Mouse (Mus musculus): Measurements from ENCODE around the gene Fntb. TPM values are rescaled to one million over a fixed set of nuclear protein-coding genes. Genes with fewer than 3 reads are reported as not detected.

Gene Fntb
- polyA plus RNA-seq, 1 experiment = 81.0 TPM

DNA sequence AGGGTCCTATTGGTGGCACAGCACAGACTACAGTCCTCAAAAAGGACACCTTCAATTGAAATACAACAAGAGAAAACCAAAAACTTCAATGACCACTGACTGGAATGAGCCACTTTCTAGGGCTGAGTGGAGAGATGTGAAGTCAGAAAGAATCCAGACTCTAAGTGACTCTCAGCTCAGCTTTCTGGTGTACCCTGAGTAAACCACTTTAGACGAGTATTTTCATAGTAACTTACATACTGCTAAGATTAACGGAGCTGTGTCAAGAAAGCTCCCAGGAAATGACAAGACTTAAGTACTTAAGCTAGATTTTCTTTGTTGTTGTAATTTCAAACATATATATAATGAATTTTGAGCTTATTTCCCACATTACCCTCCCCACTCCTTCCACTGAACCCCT is 182.8 kb downstream of the Fntb start:
- TF ChIP-seq CTCF (IDR thresholded peaks at IDR 0.05; ENCODE audit: low read depth, low read length) (no peak), POLR2A (IDR thresholded peaks at IDR 0.05; ENCODE audit: insufficient read depth, low read length) (no peak), EP300 (IDR thresholded peaks at IDR 0.05; ENCODE audit: insufficient read depth, low read depth, low read length) (no peak)
- H3K9ac ChIP-seq (ENCODE audit: low read depth, poor library complexity, severe bottlenecking) = no peak overlapping the region
- H3K36me3 ChIP-seq (ENCODE audit: control insufficient read depth, insufficient read depth, low read length, poor library complexity, severe bottlenecking) = peaks cover 76% of the 10 kb centered on the region
- H3K4me3 ChIP-seq (ENCODE audit: low read depth, low read length) = no peak overlapping the region
- no peak overlapping the region for H3K27ac ChIP-seq (ENCODE audit: insufficient read depth, low read length)
- no peaks in the 10 kb centered on the region for H3K27me3 ChIP-seq (ENCODE audit: control insufficient read depth, insufficient read depth, low read length, poor library complexity, severe bottlenecking)
- H3K9me3 ChIP-seq (replicated peaks; ENCODE audit: control insufficient read depth, insufficient read depth, low read length, poor library complexity, severe bottlenecking) = no peaks in the 10 kb centered on the region
- H3K4me1 ChIP-seq (ENCODE audit: control insufficient read depth, insufficient read depth, low read length) = no peaks in the 10 kb centered on the region

- Histone ChIP-seq H3K27me3 (ENCODE audit: control insufficient read depth, insufficient read depth, low read length, poor library complexity, severe bottlenecking) (no peaks in the 10 kb centered on the region), H3K9me3 (replicated peaks; ENCODE audit: control insufficient read depth, insufficient read depth, low read length, poor library complexity, severe bottlenecking) (no peaks in the 10 kb centered on the region), H3K9ac (ENCODE audit: low read depth, poor library complexity, severe bottlenecking) (no peak overlapping the region), H3K36me3 (ENCODE audit: control insufficient read depth, insufficient read depth, low read length, poor library complexity, severe bottlenecking) (peaks cover 77% of the 10 kb centered on the region), H3K4me3 (ENCODE audit: low read depth, low read length) (no peak overlapping the region), H3K4me1 (ENCODE audit: control insufficient read depth, insufficient read depth, low read length) (no peaks in the 10 kb centered on the region), H3K27ac (ENCODE audit: insufficient read depth, low read length) (no peak overlapping the region)
- TF ChIP-seq CTCF (IDR thresholded peaks at IDR 0.05; ENCODE audit: low read depth, low read length) (no peak), EP300 (IDR thresholded peaks at IDR 0.05; ENCODE audit: insufficient read depth, low read depth, low read length) (no peak), POLR2A (IDR thresholded peaks at IDR 0.05; ENCODE audit: insufficient read depth, low read length) (no peak)
These were observed 183.4 kb downstream of the Fntb start for GRCm38 (mm10) chr12:76948781-76949180.

DNA sequence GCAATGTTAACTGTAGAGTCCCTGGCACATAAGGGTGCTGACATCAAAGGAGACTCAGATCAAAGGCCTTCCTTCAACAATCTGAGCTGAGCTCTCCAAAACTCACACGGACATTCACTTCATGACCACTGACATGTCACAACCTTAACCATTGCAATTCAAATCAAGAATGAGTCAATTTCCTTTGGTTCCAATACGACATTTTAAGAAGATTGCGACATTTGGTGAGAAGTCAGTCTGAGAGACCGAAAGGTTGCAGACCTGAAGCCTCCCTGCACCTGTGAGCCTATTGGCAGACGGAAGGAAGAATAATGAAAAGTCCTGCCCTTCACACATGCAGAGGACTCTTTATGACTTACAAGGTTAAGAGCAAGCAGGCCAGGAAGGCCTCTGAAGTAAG is 184.9 kb downstream of the Fntb start:
- Histone ChIP-seq H3K36me3 (ENCODE audit: control insufficient read depth, insufficient read depth, low read length, poor library complexity, severe bottlenecking) (peaks cover 75% of the 10 kb centered on the region), H3K27ac (ENCODE audit: insufficient read depth, low read length) (no peak overlapping the region), H3K27me3 (ENCODE audit: control insufficient read depth, insufficient read depth, low read length, poor library complexity, severe bottlenecking) (no peaks in the 10 kb centered on the region), H3K4me1 (ENCODE audit: control insufficient read depth, insufficient read depth, low read length) (no peaks in the 10 kb centered on the region), H3K4me3 (ENCODE audit: low read depth, low read length) (no peak overlapping the region), H3K9ac (ENCODE audit: low read depth, poor library complexity, severe bottlenecking) (no peak overlapping the region), H3K9me3 (replicated peaks; ENCODE audit: control insufficient read depth, insufficient read depth, low read length, poor library complexity, severe bottlenecking) (no peaks in the 10 kb centered on the region)
- TF ChIP-seq EP300 (IDR thresholded peaks at IDR 0.05; ENCODE audit: insufficient read depth, low read depth, low read length) (no peak), CTCF (IDR thresholded peaks at IDR 0.05; ENCODE audit: low read depth, low read length) (no peak), POLR2A (IDR thresholded peaks at IDR 0.05; ENCODE audit: insufficient read depth, low read length) (no peak)

GRCm38 (mm10) chr12:76953750-76954363 is 188.5 kb downstream of the Fntb start:
- TF ChIP-seq EP300 (IDR thresholded peaks at IDR 0.05; ENCODE audit: insufficient read depth, low read depth, low read length) (no peak), CTCF (IDR thresholded peaks at IDR 0.05; ENCODE audit: low read depth, low read length) (no peak), POLR2A (IDR thresholded peaks at IDR 0.05; ENCODE audit: insufficient read depth, low read length) (no peak)
- Histone ChIP-seq H3K9ac (ENCODE audit: low read depth, poor library complexity, severe bottlenecking) (no peak overlapping the region), H3K9me3 (replicated peaks; ENCODE audit: control insufficient read depth, insufficient read depth, low read length, poor library complexity, severe bottlenecking) (no peaks in the 10 kb centered on the region), H3K4me1 (ENCODE audit: control insufficient read depth, insufficient read depth, low read length) (no peaks in the 10 kb centered on the region), H3K4me3 (ENCODE audit: low read depth, low read length) (no peak overlapping the region), H3K27me3 (ENCODE audit: control insufficient read depth, insufficient read depth, low read length, poor library complexity, severe bottlenecking) (no peaks in the 10 kb centered on the region), H3K36me3 (ENCODE audit: control insufficient read depth, insufficient read depth, low read length, poor library complexity, severe bottlenecking) (peaks cover 77% of the 10 kb centered on the region), H3K27ac (ENCODE audit: insufficient read depth, low read length) (no peak overlapping the region)

DNA sequence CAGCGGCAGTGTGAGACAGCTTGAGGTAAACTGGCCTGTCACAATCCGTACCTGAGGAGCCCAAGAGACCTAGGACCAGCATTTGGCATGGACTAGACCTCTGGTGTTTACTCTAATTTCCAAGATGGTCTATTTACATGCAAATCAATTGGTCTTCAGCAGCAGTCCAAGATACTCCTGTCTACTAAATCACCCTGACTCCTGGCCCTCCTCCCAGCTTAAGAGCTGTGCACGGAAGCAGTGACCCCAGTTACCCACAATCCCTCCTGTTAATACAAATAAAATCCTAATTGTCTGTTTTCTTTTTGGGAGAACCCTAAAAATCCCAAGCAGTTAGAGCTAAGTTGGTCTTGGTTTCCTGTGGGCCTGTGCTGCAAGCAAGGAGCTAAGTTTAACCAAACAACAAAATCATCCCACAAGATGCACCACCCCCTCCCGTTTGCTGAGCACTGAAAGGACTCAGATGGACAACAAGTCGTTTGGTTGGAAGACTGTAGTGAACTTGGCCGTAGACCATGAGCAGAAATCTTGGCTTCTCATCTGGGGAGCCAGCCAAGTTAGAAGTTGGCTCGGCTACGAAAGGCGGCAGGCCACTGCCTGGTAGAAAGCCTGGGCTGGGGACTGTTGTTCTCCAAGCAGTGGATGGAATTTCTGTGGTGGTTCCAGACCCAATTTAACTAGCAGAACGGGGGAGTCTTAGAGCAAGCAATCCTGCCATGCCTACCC is 189.5 kb downstream of the Fntb start:
- Histone ChIP-seq H3K27me3 (ENCODE audit: control insufficient read depth, insufficient read depth, low read length, poor library complexity, severe bottlenecking) (no peaks in the 10 kb centered on the region), H3K9ac (ENCODE audit: low read depth, poor library complexity, severe bottlenecking) (no peak overlapping the region), H3K4me1 (ENCODE audit: control insufficient read depth, insufficient read depth, low read length) (no peaks in the 10 kb centered on the region), H3K27ac (ENCODE audit: insufficient read depth, low read length) (no peak overlapping the region), H3K9me3 (replicated peaks; ENCODE audit: control insufficient read depth, insufficient read depth, low read length, poor library complexity, severe bottlenecking) (no peaks in the 10 kb centered on the region), H3K36me3 (ENCODE audit: control insufficient read depth, insufficient read depth, low read length, poor library complexity, severe bottlenecking) (peaks cover 73% of the 10 kb centered on the region), H3K4me3 (ENCODE audit: low read depth, low read length) (no peak overlapping the region)
- TF ChIP-seq POLR2A (IDR thresholded peaks at IDR 0.05; ENCODE audit: insufficient read depth, low read length) (no peak), EP300 (IDR thresholded peaks at IDR 0.05; ENCODE audit: insufficient read depth, low read depth, low read length) (no peak), CTCF (IDR thresholded peaks at IDR 0.05; ENCODE audit: low read depth, low read length) (no peak)

DNA sequence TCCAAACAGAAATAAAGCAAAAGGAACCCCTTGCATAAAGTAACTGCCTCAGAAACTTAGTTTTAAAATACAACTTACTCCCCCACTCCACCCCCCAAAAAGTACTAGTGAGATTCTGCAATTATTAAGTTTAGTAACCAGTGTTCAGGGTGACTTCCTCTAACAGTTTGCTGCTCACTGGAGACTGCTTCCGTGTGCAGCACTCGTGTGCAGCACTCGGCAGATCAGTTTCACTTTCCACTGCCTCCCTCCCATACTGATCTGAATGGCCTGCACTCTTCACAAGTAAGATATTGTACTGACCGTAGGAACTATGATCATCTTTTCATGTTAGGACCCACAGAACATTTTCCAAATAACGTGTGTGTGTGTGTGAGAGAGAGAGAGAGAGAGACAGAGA is 192.3 kb downstream of the Fntb start:
- Histone ChIP-seq H3K9ac (ENCODE audit: low read depth, poor library complexity, severe bottlenecking) (no peak overlapping the region), H3K9me3 (replicated peaks; ENCODE audit: control insufficient read depth, insufficient read depth, low read length, poor library complexity, severe bottlenecking) (no peaks in the 10 kb centered on the region), H3K27ac (ENCODE audit: insufficient read depth, low read length) (no peak overlapping the region), H3K4me1 (ENCODE audit: control insufficient read depth, insufficient read depth, low read length) (no peaks in the 10 kb centered on the region), H3K36me3 (ENCODE audit: control insufficient read depth, insufficient read depth, low read length, poor library complexity, severe bottlenecking) (peaks cover 49% of the 10 kb centered on the region), H3K27me3 (ENCODE audit: control insufficient read depth, insufficient read depth, low read length, poor library complexity, severe bottlenecking) (no peaks in the 10 kb centered on the region), H3K4me3 (ENCODE audit: low read depth, low read length) (no peak overlapping the region)
- no peak for TF ChIP-seq EP300 (IDR thresholded peaks at IDR 0.05; ENCODE audit: insufficient read depth, low read depth, low read length)
- TF ChIP-seq POLR2A (IDR thresholded peaks at IDR 0.05; ENCODE audit: insufficient read depth, low read length) = no peak
- TF ChIP-seq CTCF (IDR thresholded peaks at IDR 0.05; ENCODE audit: low read depth, low read length) = no peak

All from ES-Bruce4 (cell line).